Mouse (Mus musculus): ENCODE data around the gene Riok1. TPM values are rescaled to one million over a fixed set of nuclear protein-coding genes. Genes with fewer than 3 reads are reported as not detected.

The Riok1 gene
- 39.2 and 44.3 TPM in 2 replicates for polyA plus RNA-seq (2015; fragmentation: Nextera tagmentation; extraction: Ambion mirVana)

DNA sequence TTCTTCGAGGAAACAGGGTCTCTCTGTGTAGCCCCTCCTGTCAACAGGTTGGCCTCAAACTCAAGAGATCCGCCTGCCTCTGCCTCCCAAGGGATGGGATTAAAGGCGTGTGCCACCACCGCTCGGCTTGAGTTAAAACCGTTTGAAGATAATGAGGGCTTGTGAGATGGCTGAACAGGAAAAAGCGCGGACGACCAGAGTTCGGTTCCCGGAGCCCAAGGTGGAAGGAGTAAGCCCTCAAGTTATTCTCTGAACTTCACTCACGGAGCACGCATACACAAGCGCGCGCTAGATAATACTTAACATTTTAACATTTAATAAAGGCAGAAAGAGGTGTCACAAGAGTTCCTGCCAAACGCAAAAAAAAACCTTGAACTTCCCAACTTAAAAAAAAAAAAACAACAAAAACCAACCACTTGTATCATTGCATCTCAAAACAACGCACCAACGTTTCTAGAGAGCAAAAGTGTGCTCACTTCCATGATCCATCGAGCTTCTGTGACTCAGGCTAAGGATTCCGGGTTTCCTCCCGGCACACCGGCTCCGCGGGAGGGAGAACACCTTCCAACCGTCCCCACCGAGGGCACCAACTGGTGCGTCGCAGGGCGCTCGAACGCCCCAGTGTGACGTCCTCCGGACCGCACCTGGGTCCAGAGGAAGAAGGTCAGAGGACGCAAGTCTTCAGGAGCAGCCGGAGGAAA lies at the start of gene Riok1:
Gene Riok1, plus strand, starts transcription at position 653 of the 701 bp plus-strand sequence.

GRCm38 (mm10) chr13:37993704-37994404 lies 42.9 kb upstream of the Riok1 start, which contains the start of gene Ssr1:
Ssr1 (minus strand) TSS chr13:37994217.

DNA sequence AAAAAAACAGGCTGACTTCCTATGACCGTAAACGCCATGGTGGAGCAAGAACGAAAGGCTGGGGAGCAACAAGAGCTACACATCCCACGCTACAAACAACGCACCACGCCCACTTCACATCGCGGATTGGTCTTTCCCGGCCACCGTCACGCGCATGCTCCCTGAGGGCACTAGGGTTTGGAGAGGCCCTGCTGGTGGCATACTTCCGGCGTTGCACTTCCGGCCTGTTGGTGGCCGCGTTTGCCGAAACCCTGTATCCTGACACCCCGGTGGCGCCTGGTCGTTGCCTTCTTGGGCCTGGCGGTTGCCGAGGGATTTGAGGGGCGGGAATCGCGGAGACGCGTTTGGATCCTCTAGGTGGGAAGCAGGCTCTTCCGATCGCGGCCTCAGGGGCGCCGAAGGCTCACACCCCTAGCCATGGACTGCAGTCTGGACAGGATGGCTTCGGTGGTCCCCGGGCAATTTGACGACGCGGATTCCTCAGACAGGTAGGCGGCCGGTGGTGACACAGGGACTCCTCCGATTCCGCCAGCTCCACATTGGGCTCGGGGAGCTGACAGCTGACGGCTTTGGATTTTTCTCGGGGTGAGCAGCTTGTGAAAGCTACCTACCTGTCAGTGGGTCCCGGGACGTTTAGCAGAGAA lies 371 bp downstream of the Riok1 start, which contains the start of gene Cage1:
Gene Cage1, minus strand, starts transcription at position 26 of the 644 bp plus-strand sequence.

Small RNAs within 50 kb of the gene (microRNA-seq; reads per million reads assigned to microRNA genes)
- not detected for gene Gm27387 (ENCODE audit: borderline replicate concordance, insufficient number of aligned reads)

Other genes with a start within 250 kb of the Riok1 start
- 57.8 and 89.7 TPM in 2 replicates for gene Ssr1, start 42.8 kb upstream of the Riok1 start, polyA plus RNA-seq (2015; fragmentation: Nextera tagmentation; extraction: Ambion mirVana)
- gene Cage1, start 74 bp downstream of the Riok1 start, polyA plus RNA-seq (2015; fragmentation: Nextera tagmentation; extraction: Ambion mirVana): 2.9 and 5.6 TPM in 2 replicates
- gene Dsp, start 114.3 kb downstream of the Riok1 start, polyA plus RNA-seq (2015; fragmentation: Nextera tagmentation; extraction: Ambion mirVana): 0.59 and 1.2 TPM in 2 replicates
- 26.7 and 28.9 TPM in 2 replicates for gene Snrnp48, start 167.9 kb downstream of the Riok1 start, polyA plus RNA-seq (2015; fragmentation: Nextera tagmentation; extraction: Ambion mirVana)

Measured in adrenal gland, postnatal 0 days (tissue).